13 mouse cellular contexts compared by ENCODE assay signal in the genomic region with DNA sequence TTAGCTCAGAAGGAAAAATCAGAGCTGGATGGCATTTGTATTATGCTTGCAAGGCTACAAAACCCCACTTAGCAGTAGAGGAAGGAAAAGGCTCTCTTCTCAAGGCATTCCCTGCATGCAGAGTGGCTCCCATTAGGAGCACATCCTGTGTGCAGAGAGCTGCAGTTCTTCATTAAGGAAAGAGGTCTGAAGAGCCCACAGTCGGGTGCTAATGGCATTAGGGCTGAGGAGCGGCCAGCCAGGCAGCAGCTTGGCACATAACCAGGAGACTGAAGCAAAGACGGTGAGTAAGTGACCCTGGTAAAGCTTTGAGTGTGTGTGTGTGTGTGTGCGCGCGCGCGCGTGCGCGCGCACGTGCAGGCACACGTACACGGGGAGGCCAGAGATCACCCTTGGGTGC. TPM values are rescaled to one million over a fixed set of nuclear protein-coding genes. Genes with fewer than 3 reads are reported as not detected.
DNase-seq lines count a peak whose midpoint lies in the region; ATAC-seq lines count a peak whose summit lies in the region.
"Had no signal": no experiment of that assay in that cellular context is flagged by ENCODE, and none has a peak within 500 bp of the region (broad histone marks: within the 10 kb centered on the region; RNA-seq: fewer than 3 reads in every experiment).

No protein-coding gene starts in this region.

- no peaks in the 10 kb centered on the region for H3K27me3 ChIP-seq in neural tube, embryonic 14.5 days (ENCODE audit: control insufficient read depth, insufficient read depth, low read length)
- H3K27me3 ChIP-seq: lung, embryonic 15.5 days; midbrain, embryonic 12.5 days had no signal

- 0 out of 2 replicates have a peak, but pooled peaks have one; percentile 41 for ATAC-seq in frontal cortex, adult (ENCODE audit: low TSS enrichment)
- peak; percentile 50; the same call in 1 of the 2 replicates for ATAC-seq in neural tube, embryonic 14.5 days (ENCODE audit: low read depth)

- no peaks in the 10 kb centered on the region for H3K36me3 ChIP-seq in neural tube, embryonic 14.5 days (ENCODE audit: control insufficient read depth, insufficient read depth, low read length)
- H3K36me3 ChIP-seq: embryonic facial prominence, embryonic 15.5 days; lung, embryonic 15.5 days; midbrain, embryonic 12.5 days had no signal

- H3K9ac ChIP-seq in neural tube, embryonic 14.5 days (replicated peaks; ENCODE audit: low read depth, low read length) = no peak overlapping the region
- H3K9ac ChIP-seq: embryonic facial prominence, embryonic 15.5 days; lung, embryonic 15.5 days; midbrain, embryonic 12.5 days had no signal

- no peaks in the 10 kb centered on the region for H3K9me3 ChIP-seq in neural tube, embryonic 14.5 days (ENCODE audit: control insufficient read depth, low read length)
- H3K9me3 ChIP-seq: embryonic facial prominence, embryonic 15.5 days; lung, embryonic 15.5 days; midbrain, embryonic 12.5 days had no signal

- H3K4me1 ChIP-seq in neural tube, embryonic 14.5 days (ENCODE audit: control insufficient read depth, insufficient read depth, low read length) = 0 out of 2 replicates have a peak, but pooled peaks cover 4% of the 10 kb centered on the region
- H3K4me1 ChIP-seq: embryonic facial prominence, embryonic 15.5 days; midbrain, embryonic 12.5 days had no signal

- H3K4me3 ChIP-seq in neural tube, embryonic 14.5 days (ENCODE audit: low read depth, low read length) = no peak overlapping the region
- H3K4me3 ChIP-seq: embryonic facial prominence, embryonic 15.5 days; lung, embryonic 15.5 days; midbrain, embryonic 12.5 days had no signal

- no peak overlapping the region for H3K4me2 ChIP-seq in neural tube, embryonic 14.5 days (ENCODE audit: low read depth, low read length)
- H3K4me2 ChIP-seq: embryonic facial prominence, embryonic 15.5 days; lung, embryonic 15.5 days; midbrain, embryonic 12.5 days had no signal

- no peak for DNase-seq in frontal cortex, postnatal 10 days (ENCODE audit: low spot score in 2 of 2)
- peak; percentile 9 for DNase-seq in right cerebral cortex, postnatal 14 days
- DNase-seq in right cerebral cortex, postnatal 36 days (ENCODE audit: low spot score in 2 of 2) = no peak
- peak; percentile 87 to 89 for DNase-seq in cerebellum, postnatal 10 days
- no peak for DNase-seq in kidney, postnatal 14 days
- DNase-seq in gastrocnemius, postnatal 4 days (ENCODE audit: low spot score in 2 of 2) = no peak
- DNase-seq: heart, postnatal 4 days; kidney, postnatal 36 days had no signal

- peak overlapping the region; percentile 60; the same call in 1 of the 2 replicates for H3K27ac ChIP-seq in neural tube, embryonic 14.5 days (ENCODE audit: low read depth, low read length)
- H3K27ac ChIP-seq: embryonic facial prominence, embryonic 15.5 days; lung, embryonic 15.5 days; midbrain, embryonic 12.5 days had no signal

- WGBS in neural tube, embryonic 14.5 days = 66% methylated on average over 15 of the region's 15 CpGs

RNA-seq across cellular contexts. Expression of a gene that starts 12.7 kb away (rescaled TPM):
- polyA plus RNA-seq in neural tube, embryonic 14.5 days (2014; fragmentation: Nextera tagmentation; extraction: Ambion mirVana) = 17.4 and 20.9 TPM in 2 replicates
- total RNA-seq in gastrocnemius, postnatal 4 days (2021) = 10 to 100 TPM; 75.1 to 92.5 TPM

RNA-seq across cellular contexts. Expression of a gene that starts 40.3 kb away (rescaled TPM):
- 26.4 and 39.6 TPM in 2 replicates for polyA plus RNA-seq in neural tube, embryonic 14.5 days (2014; fragmentation: Nextera tagmentation; extraction: Ambion mirVana)
- 10 to 100 TPM; 11.6 to 13.3 TPM for total RNA-seq in gastrocnemius, postnatal 4 days (2021)

Comparison
In these comparisons a context has a peak if more than half of its experiments do, and no peak if none do; other contexts are left out.
1. DNase-seq: peak in right cerebral cortex, postnatal 14 days (single experiment) and cerebellum, postnatal 10 days (2 of 2); none in frontal cortex, postnatal 10 days (0 of 2), right cerebral cortex, postnatal 36 days (0 of 2), kidney, postnatal 14 days (single experiment) and gastrocnemius, postnatal 4 days (0 of 2).